Mouse (Mus musculus): ENCODE results near the gene Taar8b.

DNA sequence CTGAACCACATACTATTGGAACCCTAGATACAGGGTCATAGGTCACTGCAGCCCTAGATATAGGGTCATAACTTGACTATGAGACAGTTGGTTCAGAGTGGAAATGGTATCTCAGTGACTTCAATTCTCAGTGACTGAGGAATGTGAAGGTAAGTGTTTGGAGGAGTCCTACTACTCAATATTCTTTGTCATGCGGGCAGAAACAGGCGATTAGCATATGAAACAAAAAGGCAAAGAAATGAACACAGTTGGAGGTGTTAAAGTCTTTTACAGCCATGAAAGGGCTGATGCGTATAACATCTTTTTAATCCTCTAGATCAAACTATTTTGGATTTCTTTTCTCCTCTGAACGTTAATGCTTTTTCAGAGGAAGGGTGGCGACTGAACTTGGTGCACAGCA is 6.2 kb downstream of the Taar8b start:
- TF ChIP-seq CTCF (IDR thresholded peaks at IDR 0.05; ENCODE audit: extremely low read depth, insufficient read depth, low read length) (no peak), POLR2A (IDR thresholded peaks at IDR 0.05; ENCODE audit: extremely low read depth, insufficient read depth, low read length) (no peak)
